Mouse (Mus musculus) hindlimb bud, embryonic 11.5 days (tissue): ENCODE data around the gene Shox2.

Experiments
- DNase-seq: peaks from one replicate; pipeline ENCODE4 v3.0.0-alpha.2; 2012; ENCODE audit warnings: low read depth, low spot score; ENCODE audit errors: extremely low spot score

The Shox2 gene

DNA sequence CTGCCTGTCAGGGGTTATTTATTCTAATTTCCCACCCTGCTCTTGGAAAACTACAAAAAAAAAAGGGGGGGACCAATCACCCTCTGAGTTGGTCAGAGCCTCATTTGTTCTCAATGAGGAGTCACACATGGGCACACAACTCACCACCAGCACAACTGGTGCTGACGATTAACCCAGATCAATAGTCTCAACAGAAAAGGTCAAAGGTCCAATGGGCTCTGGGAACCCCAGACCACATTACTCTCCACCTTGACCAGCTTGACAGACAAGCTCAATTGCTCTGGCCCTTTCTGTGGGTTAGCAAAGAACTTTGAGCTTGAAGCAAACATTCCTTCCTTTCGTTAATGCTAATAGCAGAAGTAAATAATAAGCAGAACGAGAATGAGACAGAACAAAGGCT is 16.7 kb downstream of the Shox2 start:
- DNase-seq = no peak

- no peak for DNase-seq
These were observed 21.6 kb downstream of the Shox2 start for GRCm38 (mm10) chr3:66959972-66960371.

DNA sequence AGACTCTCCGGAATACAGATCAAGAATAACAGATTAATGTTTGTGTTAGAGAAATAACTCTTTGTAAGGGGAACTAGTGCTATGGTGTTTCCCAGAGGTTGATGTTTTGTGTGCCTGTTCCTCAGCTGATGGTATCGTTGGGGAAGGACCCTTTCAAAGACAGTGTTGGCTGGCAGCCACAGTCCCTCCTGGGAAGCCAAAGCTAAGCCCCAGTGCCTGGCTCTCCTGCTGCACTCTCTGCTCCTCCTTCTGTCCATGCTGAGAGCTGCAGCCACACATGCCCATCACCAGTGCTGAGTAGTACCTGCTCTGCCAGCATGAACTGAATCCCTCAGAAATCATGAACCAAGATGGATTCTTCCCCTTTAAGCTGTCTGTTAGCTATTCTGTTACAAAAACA is 26.4 kb downstream of the Shox2 start:
- DNase-seq = no peak

DNA sequence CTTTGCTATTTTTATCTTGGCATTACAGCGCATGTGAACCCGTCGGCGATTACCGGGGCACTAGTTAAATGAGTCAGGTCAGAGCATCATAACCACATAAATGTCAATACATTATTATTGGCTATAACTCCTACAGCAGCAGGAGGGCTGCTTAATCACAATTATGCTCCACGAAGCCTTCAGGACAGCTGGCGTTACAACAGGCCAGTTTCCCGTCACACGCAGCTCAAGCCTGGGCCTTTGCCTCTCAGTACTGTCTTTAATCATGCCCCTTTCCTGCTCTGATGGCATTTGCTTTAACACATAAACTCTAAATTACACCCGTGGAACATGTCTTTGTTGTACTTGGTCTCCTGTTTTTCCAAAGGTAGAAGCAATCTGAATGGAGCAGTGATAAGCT is 41.9 kb downstream of the Shox2 start:
- DNase-seq = peak; percentile 68

DNA sequence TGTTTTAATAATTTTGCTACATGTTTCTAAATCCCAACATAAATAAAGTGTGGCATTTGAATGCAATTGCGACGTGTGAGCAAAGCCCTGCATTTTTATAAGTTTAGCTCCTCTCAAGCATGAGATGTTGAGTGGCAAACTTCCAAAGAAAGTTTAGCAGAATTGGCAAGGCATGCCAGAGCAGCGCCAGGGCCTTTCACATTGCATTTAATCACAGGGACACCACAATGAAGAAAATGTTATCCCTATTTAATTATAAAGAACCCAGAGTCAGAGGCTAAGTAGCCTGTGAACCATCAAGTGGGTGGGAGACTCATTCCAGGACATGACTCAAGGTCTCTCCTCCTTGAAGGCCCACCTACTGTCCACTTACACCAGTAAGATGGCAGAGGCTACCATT is 59.1 kb downstream of the Shox2 start:
- DNase-seq = no peak
